ENCODE assay signal across 9 mouse cellular contexts in the genomic region with DNA sequence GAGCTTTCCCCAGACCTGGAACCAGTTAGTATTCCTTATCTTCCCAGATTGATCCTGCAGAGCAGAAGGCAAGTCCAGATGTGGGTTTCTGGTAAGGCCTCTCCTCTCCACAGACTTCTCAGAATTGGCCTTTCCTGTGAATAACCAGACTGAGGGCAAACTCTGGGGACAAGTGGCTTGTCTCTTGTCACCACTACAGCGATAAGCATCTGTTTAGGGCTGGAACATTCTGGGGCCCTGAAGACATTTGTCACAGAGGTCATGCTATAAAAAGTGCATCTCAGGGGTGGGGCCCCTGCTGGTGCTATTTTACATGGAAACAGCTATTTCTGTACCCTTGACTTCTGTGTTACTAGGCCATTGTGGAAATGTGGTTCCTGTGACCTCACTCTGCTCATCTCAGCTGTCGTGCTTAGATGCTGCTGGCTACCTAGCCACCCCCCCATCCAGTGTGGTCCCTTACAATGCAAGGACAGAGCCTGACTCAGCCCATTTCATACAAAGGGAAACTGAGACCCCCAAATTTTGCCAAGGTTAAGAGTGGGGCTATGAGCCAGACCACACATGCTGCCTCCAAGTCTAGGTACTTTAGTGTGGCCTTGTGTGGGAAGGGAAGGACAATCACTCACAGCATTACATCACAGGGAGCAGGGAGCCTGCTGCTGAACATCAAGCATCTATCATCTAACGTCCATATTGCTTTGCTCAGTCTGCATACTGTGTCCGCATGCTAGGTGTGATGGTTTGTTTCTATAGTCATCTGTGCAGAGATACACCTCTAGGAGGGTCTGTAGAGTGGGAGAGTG.
DNase-seq lines count a peak whose midpoint lies in the region; ATAC-seq lines count a peak whose summit lies in the region.
"Had no signal": no experiment of that assay in that cellular context is flagged by ENCODE, and none has a peak within 500 bp of the region (broad histone marks: within the 10 kb centered on the region; RNA-seq: fewer than 3 reads in every experiment).

No protein-coding gene starts in this region.

- H3K9me3 ChIP-seq in forebrain, embryonic 10.5 days: no peaks in the 10 kb centered on the region
- no peaks in the 10 kb centered on the region for H3K9me3 ChIP-seq in forebrain, embryonic 16.5 days (ENCODE audit: control insufficient read depth, low read length)
- H3K9me3 ChIP-seq in limb, embryonic 12.5 days: no peaks in the 10 kb centered on the region
- H3K9me3 ChIP-seq: neural tube, embryonic 12.5 days had no signal

- no peak overlapping the region for H3K4me2 ChIP-seq in forebrain, embryonic 16.5 days (ENCODE audit: low read length)
- H3K4me2 ChIP-seq in limb, embryonic 12.5 days: no peak overlapping the region
- H3K4me2 ChIP-seq: neural tube, embryonic 12.5 days had no signal

- H3K27me3 ChIP-seq in forebrain, embryonic 10.5 days (ENCODE audit: poor library complexity, severe bottlenecking): no peaks in the 10 kb centered on the region
- no peaks in the 10 kb centered on the region for H3K27me3 ChIP-seq in forebrain, embryonic 16.5 days (replicated peaks; ENCODE audit: control insufficient read depth, insufficient read depth, low read length)
- H3K27me3 ChIP-seq in limb, embryonic 12.5 days: no peaks in the 10 kb centered on the region
- H3K27me3 ChIP-seq: neural tube, embryonic 12.5 days had no signal

- ATAC-seq in forebrain, embryonic 16.5 days: no peak
- ATAC-seq in limb, embryonic 12.5 days (ENCODE audit: insufficient number of reproducible peaks, insufficient read depth, low FRiP score, low TSS enrichment, low read depth): no peak

- no peak overlapping the region for H3K4me3 ChIP-seq in forebrain, embryonic 10.5 days
- no peak overlapping the region for H3K4me3 ChIP-seq in forebrain, embryonic 16.5 days (replicated peaks; ENCODE audit: low read length)
- H3K4me3 ChIP-seq in limb, embryonic 12.5 days (replicated peaks): no peak overlapping the region
- H3K4me3 ChIP-seq: neural tube, embryonic 12.5 days had no signal

- peaks cover 52% of the 10 kb centered on the region for H3K4me1 ChIP-seq in forebrain, embryonic 10.5 days
- H3K4me1 ChIP-seq in forebrain, embryonic 16.5 days (replicated peaks; ENCODE audit: control insufficient read depth, insufficient read depth, low read length): peaks cover 10% of the 10 kb centered on the region
- H3K4me1 ChIP-seq in limb, embryonic 12.5 days (replicated peaks): peaks cover 46% of the 10 kb centered on the region

- H3K36me3 ChIP-seq in forebrain, embryonic 10.5 days (replicated peaks): no peaks in the 10 kb centered on the region
- H3K36me3 ChIP-seq in forebrain, embryonic 16.5 days (ENCODE audit: control insufficient read depth, insufficient read depth): no peaks in the 10 kb centered on the region
- no peaks in the 10 kb centered on the region for H3K36me3 ChIP-seq in limb, embryonic 12.5 days
- H3K36me3 ChIP-seq: neural tube, embryonic 12.5 days had no signal

- no peak overlapping the region for H3K9ac ChIP-seq in forebrain, embryonic 16.5 days (replicated peaks; ENCODE audit: low read depth, low read length)
- H3K9ac ChIP-seq in limb, embryonic 12.5 days (replicated peaks): no peak overlapping the region
- H3K9ac ChIP-seq: neural tube, embryonic 12.5 days had no signal

- WGBS in forebrain, embryonic 10.5 days: 76% methylated on average over 4 of the region's 4 CpGs
- 93% methylated on average over 4 of the region's 4 CpGs for WGBS in forebrain, embryonic 16.5 days
- WGBS in limb, embryonic 12.5 days: 74% methylated on average over 4 of the region's 4 CpGs

- no peak for DNase-seq in forebrain, embryonic 10.5 days (ENCODE audit: extremely low spot score, low spot score)
- peak; percentile 6 for DNase-seq in urinary bladder, adult 2 months (ENCODE audit: low spot score)
- no peak for DNase-seq in urinary bladder, postnatal 36 days (ENCODE audit: low spot score in 2 of 2)
- peak; percentile 59 for DNase-seq in yolk sac, embryonic 10.5 days (ENCODE audit: low spot score)
- DNase-seq in cerebellum, adult 8-10 months: no peak
- DNase-seq in cerebellum, adult 9-10 months: no peak

- H3K27ac ChIP-seq in forebrain, embryonic 10.5 days: peak overlapping the region; percentile 65
- no peak overlapping the region for H3K27ac ChIP-seq in forebrain, embryonic 16.5 days (ENCODE audit: low read length)
- peak overlapping the region; percentile 45; the same call in 1 of the 2 replicates for H3K27ac ChIP-seq in limb, embryonic 12.5 days
- H3K27ac ChIP-seq: neural tube, embryonic 12.5 days had no signal

Comparison
In these comparisons a context has a peak if more than half of its experiments do, and no peak if none do; other contexts are left out.
1. DNase-seq: peak in urinary bladder, adult 2 months (single experiment) and yolk sac, embryonic 10.5 days (single experiment); none in forebrain, embryonic 10.5 days (single experiment), urinary bladder, postnatal 36 days (0 of 2), cerebellum, adult 8-10 months (single experiment) and cerebellum, adult 9-10 months (single experiment).